ENCODE assay signal across 21 mouse cellular contexts in genomic region chr8:87534846-87535245, GRCm38 (mm10). TPM values are rescaled to one million over a fixed set of nuclear protein-coding genes. Genes with fewer than 3 reads are reported as not detected.
DNase-seq lines count a peak whose midpoint lies in the region; ATAC-seq and TF ChIP-seq lines count a peak whose summit lies in the region.
"Had no signal": no experiment of that assay in that cellular context is flagged by ENCODE, and none has a peak within 500 bp of the region (broad histone marks: within the 10 kb centered on the region; RNA-seq: fewer than 3 reads in every experiment).

No protein-coding gene starts in this region.

- no peak overlapping the region for H3K4me3 ChIP-seq in left cerebral cortex, adult 2 months
- no peak overlapping the region for H3K4me3 ChIP-seq in hindbrain, embryonic 13.5 days
- H3K4me3 ChIP-seq: forebrain, embryonic 12.5 days; neural tube, embryonic 15.5 days had no signal

- intact Hi-C loops in left cerebral cortex, adult 2 months (cut with DNase I), result no loop called here

- ATAC-seq in hindbrain, embryonic 13.5 days (ENCODE audit: low FRiP score), result no peak
- ATAC-seq in erythroid progenitor cell, adult 5-6 weeks (replicated peaks; ENCODE audit: low FRiP score, poor library complexity, severe bottlenecking), result no peak
- ATAC-seq: activated CD4-positive, CD25-positive, alpha-beta regulatory T cell, adult 4 months had no signal

- no peak overlapping the region for H3K4me2 ChIP-seq in hindbrain, embryonic 13.5 days
- H3K4me2 ChIP-seq: forebrain, embryonic 12.5 days; neural tube, embryonic 15.5 days had no signal

- peaks cover 8% of the 10 kb centered on the region for H3K27me3 ChIP-seq in hindbrain, embryonic 13.5 days
- H3K27me3 ChIP-seq: forebrain, embryonic 12.5 days; neural tube, embryonic 15.5 days had no signal

- 58% methylated on average over 2 of the region's 2 CpGs for WGBS in hindbrain, embryonic 13.5 days

- peak; percentile 19 for DNase-seq in embryo, embryonic 11 days
- no peak for DNase-seq in embryo, embryonic 9.5 days (ENCODE audit: extremely low spot score)
- DNase-seq in left cerebral cortex, adult 2 months (ENCODE audit: extremely low spot score in 1 of 2, low spot score in 2 of 2), result no peak
- DNase-seq in left cerebral cortex, adult 9 months (ENCODE audit: low spot score in 2 of 2), result no peak
- DNase-seq in adipocyte (ENCODE audit: low spot score), result peak; percentile 10
- no peak for DNase-seq in adrenal gland, postnatal 36 days
- DNase-seq: B cell, adult 2 months; kidney, postnatal 36 days; right cerebral cortex, postnatal 25 days had no signal

- H3K36me3 ChIP-seq in hindbrain, embryonic 13.5 days, result no peaks in the 10 kb centered on the region
- H3K36me3 ChIP-seq: forebrain, embryonic 12.5 days; G1E; neural tube, embryonic 15.5 days had no signal

- H3K4me1 ChIP-seq in hindbrain, embryonic 13.5 days (replicated peaks), result peaks cover 17% of the 10 kb centered on the region; the same call in 1 of the 2 replicates

- TF ChIP-seq CTCF in left cerebral cortex, adult 2 months (IDR thresholded peaks at IDR 0.05), result peak; percentile 26

- H3K27ac ChIP-seq in left cerebral cortex, adult 2 months, result no peak overlapping the region
- H3K27ac ChIP-seq in hindbrain, embryonic 13.5 days, result 0 out of 2 replicates have a peak overlapping the region, but pooled peaks have one; percentile 30
- H3K27ac ChIP-seq: forebrain, embryonic 12.5 days; neural tube, embryonic 15.5 days had no signal

- H3K9me3 ChIP-seq in hindbrain, embryonic 13.5 days, result no peaks in the 10 kb centered on the region
- H3K9me3 ChIP-seq: forebrain, embryonic 12.5 days; neural tube, embryonic 15.5 days had no signal

- no peak overlapping the region for H3K9ac ChIP-seq in hindbrain, embryonic 13.5 days
- H3K9ac ChIP-seq: forebrain, embryonic 12.5 days; neural tube, embryonic 15.5 days had no signal

RNA-seq across cellular contexts. Expression of gene 4933402J07Rik, which starts 28.8 kb away (rescaled TPM):
- total RNA-seq in left cerebral cortex, adult 2 months (2021), result not detected
- not detected in 2 replicates for polyA plus RNA-seq in hindbrain, embryonic 13.5 days (2015; fragmentation: Nextera tagmentation; extraction: Ambion mirVana)
- not detected for total RNA-seq in adrenal gland, postnatal 36 days (2021)
- not detected in 2 replicates for total RNA-seq in erythroid progenitor cell, adult 5-6 weeks (2015; ENCODE audit: low replicate concordance)
- total RNA-seq in erythroid progenitor cell, adult 5-6 weeks (2017; ENCODE audit: low replicate concordance), result not detected in 2 replicates
- total RNA-seq: G1E; gastrocnemius, postnatal 4 days; left cerebral cortex, adult 18-20 months; liver, adult 2 months had no signal
- polyA plus RNA-seq: activated CD4-positive, CD25-positive, alpha-beta regulatory T cell, adult 4 months; embryonic facial prominence, embryonic 11.5 days; forebrain, embryonic 12.5 days; G1E; heart, embryonic 16.5 days; intestine, embryonic 14.5 days; liver, adult 2 months; neural tube, embryonic 15.5 days had no signal

Comparison
In these comparisons a context has a peak if more than half of its experiments do, and no peak if none do; other contexts are left out.
1. DNase-seq: peak in embryo, embryonic 11 days (single experiment) and adipocyte (single experiment); none in embryo, embryonic 9.5 days (single experiment), left cerebral cortex, adult 2 months (0 of 2), left cerebral cortex, adult 9 months (0 of 2) and adrenal gland, postnatal 36 days (0 of 2).